In the genomic region with DNA sequence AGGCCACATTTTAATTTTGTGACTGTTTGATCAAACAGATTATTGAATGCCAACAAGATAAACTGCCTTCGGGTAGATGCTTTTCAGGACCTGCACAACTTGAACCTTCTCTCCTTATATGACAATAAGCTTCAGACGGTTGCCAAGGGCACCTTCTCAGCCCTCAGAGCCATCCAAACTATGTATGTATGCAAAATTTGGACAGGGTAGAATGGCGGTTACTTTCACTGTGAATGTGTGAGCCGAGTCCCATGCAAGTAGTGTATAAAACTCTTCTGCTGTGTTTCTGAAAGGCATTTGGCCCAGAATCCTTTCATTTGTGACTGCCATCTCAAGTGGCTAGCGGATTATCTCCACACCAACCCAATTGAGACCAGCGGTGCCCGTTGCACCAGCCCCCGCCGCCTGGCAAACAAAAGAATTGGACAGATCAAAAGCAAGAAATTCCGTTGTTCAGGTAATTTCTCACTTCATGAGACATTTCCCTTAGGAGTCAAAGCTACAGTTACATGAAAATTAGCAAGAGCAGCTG, we compare ENCODE assay signal across 24 mouse cellular contexts.
DNase-seq lines count a peak whose midpoint lies in the region; ATAC-seq and TF ChIP-seq lines count a peak whose summit lies in the region.
"Had no signal": no experiment of that assay in that cellular context is flagged by ENCODE, and none has a peak within 500 bp of the region (broad histone marks: within the 10 kb centered on the region; RNA-seq: fewer than 3 reads in every experiment).

No protein-coding gene starts in this region.

- no peak overlapping the region for H3K4me2 ChIP-seq in hindbrain, embryonic 14.5 days (replicated peaks)
- H3K4me2 ChIP-seq in midbrain, embryonic 12.5 days (replicated peaks), result no peak overlapping the region
- no peak overlapping the region for H3K4me2 ChIP-seq in midbrain, postnatal 0 days (ENCODE audit: low read depth, low read length, poor library complexity, severe bottlenecking)
- H3K4me2 ChIP-seq in midbrain, embryonic 13.5 days (replicated peaks), result no peak overlapping the region
- no peak overlapping the region; the same call in 1 of the 2 replicates for H3K4me2 ChIP-seq in midbrain, embryonic 15.5 days
- H3K4me2 ChIP-seq: forebrain, embryonic 15.5 days; heart, embryonic 12.5 days; heart, embryonic 15.5 days had no signal

- DNase-seq in hindbrain, embryonic 14.5 days (ENCODE audit: low spot score), result no peak
- DNase-seq in hindbrain, embryonic 10.5 days (ENCODE audit: low spot score), result no peak
- no peak for DNase-seq in midbrain, postnatal 0 days (ENCODE audit: low spot score)
- DNase-seq in cerebellum, adult 8-10 months, result no peak
- no peak for DNase-seq in left cerebral cortex, postnatal 25 days (ENCODE audit: low spot score in 2 of 2)
- DNase-seq: adrenal gland, adult 2 months; adrenal gland, postnatal 14 days; cerebellum, adult 11-12 months; cerebellum, adult 9-10 months; cerebellum, postnatal 14 days; gastrocnemius, postnatal 25 days; heart, adult 18-20 months; heart, postnatal 10 days; heart, postnatal 36 days had no signal

- H3K9me3 ChIP-seq in hindbrain, embryonic 14.5 days (ENCODE audit: control insufficient read depth, low read length), result no peaks in the 10 kb centered on the region
- no peaks in the 10 kb centered on the region for H3K9me3 ChIP-seq in hindbrain, embryonic 10.5 days
- H3K9me3 ChIP-seq in midbrain, embryonic 12.5 days, result no peaks in the 10 kb centered on the region
- no peaks in the 10 kb centered on the region for H3K9me3 ChIP-seq in midbrain, postnatal 0 days (ENCODE audit: low read length)
- no peaks in the 10 kb centered on the region for H3K9me3 ChIP-seq in midbrain, embryonic 13.5 days
- no peaks in the 10 kb centered on the region for H3K9me3 ChIP-seq in midbrain, embryonic 15.5 days
- H3K9me3 ChIP-seq: forebrain, embryonic 10.5 days; forebrain, embryonic 15.5 days; heart, embryonic 12.5 days; heart, embryonic 15.5 days had no signal

- no peak for ATAC-seq in hindbrain, embryonic 14.5 days (ENCODE audit: low FRiP score)
- peak; percentile 41 for ATAC-seq in midbrain, embryonic 12.5 days (ENCODE audit: low FRiP score, low read depth)
- ATAC-seq in midbrain, postnatal 0 days (ENCODE audit: low FRiP score), result no peak
- ATAC-seq in midbrain, embryonic 13.5 days, result peak; percentile 69
- peak; percentile 63; the same call in 1 of the 2 replicates for ATAC-seq in midbrain, embryonic 15.5 days (replicated peaks)
- ATAC-seq: CD4-positive, CD25-positive, alpha-beta regulatory T cell, adult 4 months; forebrain, embryonic 15.5 days; hindbrain, embryonic 16.5 days; inflammation-experienced regulatory T-cells, adult 6 months had no signal

- no peak overlapping the region for H3K9ac ChIP-seq in hindbrain, embryonic 14.5 days
- no peak overlapping the region for H3K9ac ChIP-seq in midbrain, embryonic 12.5 days (replicated peaks)
- H3K9ac ChIP-seq in midbrain, postnatal 0 days (replicated peaks; ENCODE audit: low read length, poor library complexity, severe bottlenecking), result no peak overlapping the region
- H3K9ac ChIP-seq in midbrain, embryonic 13.5 days (replicated peaks), result no peak overlapping the region
- H3K9ac ChIP-seq in midbrain, embryonic 15.5 days, result no peak overlapping the region
- H3K9ac ChIP-seq: forebrain, embryonic 15.5 days; heart, embryonic 12.5 days; heart, embryonic 15.5 days had no signal

- TF ChIP-seq CTCF in midbrain, postnatal 0 days (IDR thresholded peaks at IDR 0.05), result no peak

- H3K27ac ChIP-seq in hindbrain, embryonic 14.5 days, result peak overlapping the region; percentile 3; the same call in 1 of the 2 replicates
- H3K27ac ChIP-seq in hindbrain, embryonic 10.5 days, result no peak overlapping the region
- H3K27ac ChIP-seq in midbrain, embryonic 12.5 days (replicated peaks), result no peak overlapping the region
- H3K27ac ChIP-seq in midbrain, postnatal 0 days (ENCODE audit: low read depth, low read length), result no peak overlapping the region
- no peak overlapping the region for H3K27ac ChIP-seq in midbrain, embryonic 13.5 days
- H3K27ac ChIP-seq in midbrain, embryonic 15.5 days, result no peak overlapping the region
- H3K27ac ChIP-seq: forebrain, embryonic 10.5 days; forebrain, embryonic 15.5 days; heart, embryonic 15.5 days had no signal

- intact Hi-C loops in left cerebral cortex, postnatal 25 days (cut with DNase I), result no loop called here

- H3K27me3 ChIP-seq in hindbrain, embryonic 14.5 days (ENCODE audit: control insufficient read depth, insufficient read depth, low read length), result no peaks in the 10 kb centered on the region
- H3K27me3 ChIP-seq in hindbrain, embryonic 10.5 days (ENCODE audit: insufficient read depth, poor library complexity, severe bottlenecking), result no peaks in the 10 kb centered on the region
- no peaks in the 10 kb centered on the region for H3K27me3 ChIP-seq in midbrain, embryonic 12.5 days
- no peaks in the 10 kb centered on the region for H3K27me3 ChIP-seq in midbrain, postnatal 0 days (ENCODE audit: insufficient read depth, low read length)
- no peaks in the 10 kb centered on the region for H3K27me3 ChIP-seq in midbrain, embryonic 13.5 days
- no peaks in the 10 kb centered on the region for H3K27me3 ChIP-seq in midbrain, embryonic 15.5 days (replicated peaks)
- H3K27me3 ChIP-seq: forebrain, embryonic 15.5 days; heart, embryonic 12.5 days; heart, embryonic 15.5 days had no signal

- H3K4me3 ChIP-seq in hindbrain, embryonic 14.5 days (replicated peaks; ENCODE audit: low read length), result no peak overlapping the region
- H3K4me3 ChIP-seq in hindbrain, embryonic 10.5 days, result no peak overlapping the region
- H3K4me3 ChIP-seq in midbrain, embryonic 12.5 days, result no peak overlapping the region
- no peak overlapping the region for H3K4me3 ChIP-seq in midbrain, postnatal 0 days (ENCODE audit: low read depth, low read length)
- H3K4me3 ChIP-seq in midbrain, embryonic 13.5 days (replicated peaks), result no peak overlapping the region
- no peak overlapping the region for H3K4me3 ChIP-seq in midbrain, embryonic 15.5 days
- H3K4me3 ChIP-seq: forebrain, embryonic 10.5 days; forebrain, embryonic 15.5 days; heart, embryonic 12.5 days; heart, embryonic 15.5 days had no signal

- 0 out of 2 replicates have a peak, but pooled peaks cover 5% of the 10 kb centered on the region for H3K36me3 ChIP-seq in hindbrain, embryonic 14.5 days (replicated peaks; ENCODE audit: control insufficient read depth, insufficient read depth)
- peaks cover 21% of the 10 kb centered on the region; the same call in 1 of the 2 replicates for H3K36me3 ChIP-seq in hindbrain, embryonic 10.5 days
- H3K36me3 ChIP-seq in midbrain, embryonic 12.5 days, result no peaks in the 10 kb centered on the region
- no peaks in the 10 kb centered on the region for H3K36me3 ChIP-seq in midbrain, postnatal 0 days (ENCODE audit: insufficient read depth, low read length)
- no peaks in the 10 kb centered on the region for H3K36me3 ChIP-seq in midbrain, embryonic 13.5 days
- H3K36me3 ChIP-seq in midbrain, embryonic 15.5 days (replicated peaks), result no peaks in the 10 kb centered on the region
- H3K36me3 ChIP-seq: forebrain, embryonic 15.5 days; heart, embryonic 15.5 days had no signal

- 54% methylated on average over 10 of the region's 10 CpGs for WGBS in hindbrain, embryonic 14.5 days
- WGBS in hindbrain, embryonic 10.5 days, result 82% methylated on average over 10 of the region's 10 CpGs
- 52% methylated on average over 10 of the region's 10 CpGs for WGBS in midbrain, embryonic 12.5 days
- WGBS in midbrain, postnatal 0 days, result 38% methylated on average over 10 of the region's 10 CpGs
- WGBS in midbrain, embryonic 13.5 days, result 38% methylated on average over 10 of the region's 10 CpGs
- WGBS in midbrain, embryonic 15.5 days, result 36% methylated on average over 10 of the region's 10 CpGs

- no peaks in the 10 kb centered on the region for H3K4me1 ChIP-seq in hindbrain, embryonic 14.5 days (replicated peaks; ENCODE audit: control insufficient read depth, insufficient read depth, low read length)
- no peaks in the 10 kb centered on the region for H3K4me1 ChIP-seq in hindbrain, embryonic 10.5 days (replicated peaks)
- H3K4me1 ChIP-seq in midbrain, embryonic 12.5 days, result peaks cover 4% of the 10 kb centered on the region; the same call in 1 of the 2 replicates
- no peaks in the 10 kb centered on the region for H3K4me1 ChIP-seq in midbrain, postnatal 0 days (ENCODE audit: insufficient read depth, low read length)
- peaks cover 6% of the 10 kb centered on the region; the same call in 1 of the 2 replicates for H3K4me1 ChIP-seq in midbrain, embryonic 13.5 days (replicated peaks)
- 0 out of 2 replicates have a peak, but pooled peaks cover 7% of the 10 kb centered on the region for H3K4me1 ChIP-seq in midbrain, embryonic 15.5 days
- H3K4me1 ChIP-seq: forebrain, embryonic 15.5 days; heart, embryonic 12.5 days; heart, embryonic 15.5 days had no signal

Comparison
In these comparisons a context has a peak if more than half of its experiments do, and no peak if none do; other contexts are left out.
1. ATAC-seq: peak in midbrain, embryonic 12.5 days (single experiment), midbrain, embryonic 13.5 days (single experiment) and midbrain, embryonic 15.5 days (single experiment); none in hindbrain, embryonic 14.5 days (single experiment) and midbrain, postnatal 0 days (single experiment).